Mouse (Mus musculus) layer of hippocampus, postnatal 36 days (tissue): ENCODE results near the gene Pepd. TPM values are rescaled to one million over a fixed set of nuclear protein-coding genes. Genes with fewer than 3 reads are reported as not detected.

Source experiments
- DNase-seq, 2 experiments: peaks; one replicate each; pipeline ENCODE4 v3.0.0; 2022
- total RNA-seq, 2 experiments: library from RNA; stranded (reverse); gene quantifications; 2 replicates each; pipeline ENCODE4 v1.2.3; 2021

The Pepd gene
- total RNA-seq, 2 experiments from 2014 or later: 33.2 to 33.6 TPM

GRCm38 (mm10) chr7:34983702-34984475 is 71.7 kb downstream of the Pepd start:
- DNase-seq: no peak

- DNase-seq: no peak
Measured at GRCm38 (mm10) chr7:34984526-34985133, 72.5 kb downstream of the Pepd start.

- no peak for DNase-seq
Measured at GRCm38 (mm10) chr7:34985216-34985615, 73.0 kb downstream of the Pepd start.

GRCm38 (mm10) chr7:34985646-34986045 is 73.5 kb downstream of the Pepd start:
- DNase-seq: no peak

GRCm38 (mm10) chr7:34986575-34987150 is 74.5 kb downstream of the Pepd start:
- DNase-seq: no peak

GRCm38 (mm10) chr7:34987258-34987657 is 75.1 kb downstream of the Pepd start:
- no peak for DNase-seq

- DNase-seq: no peak
Measured at GRCm38 (mm10) chr7:34988488-34988887, 76.3 kb downstream of the Pepd start.

- DNase-seq: no peak
Measured at GRCm38 (mm10) chr7:34991731-34992246, 79.6 kb downstream of the Pepd start.

- no peak for DNase-seq
Measured at GRCm38 (mm10) chr7:34992766-34993165, 80.6 kb downstream of the Pepd start.

- DNase-seq: no peak
Measured at GRCm38 (mm10) chr7:34995872-34996662, 83.9 kb downstream of the Pepd start.

- peak in 1 of 2 experiments; percentile 37 for DNase-seq
Measured at GRCm38 (mm10) chr7:35000839-35001238, 88.7 kb downstream of the Pepd start.

GRCm38 (mm10) chr7:35003171-35003737 is 91.1 kb downstream of the Pepd start:
- no peak for DNase-seq

- DNase-seq: no peak
Measured at GRCm38 (mm10) chr7:35006661-35007060, 94.5 kb downstream of the Pepd start.

- DNase-seq: no peak
Measured at GRCm38 (mm10) chr7:35013228-35013627, 101.0 kb downstream of the Pepd start.

GRCm38 (mm10) chr7:35015252-35015651 is 103.1 kb downstream of the Pepd start:
- no peak for DNase-seq

- DNase-seq: no peak
Measured at GRCm38 (mm10) chr7:35021365-35021764, 109.2 kb downstream of the Pepd start.

GRCm38 (mm10) chr7:35023251-35023650 is 111.1 kb downstream of the Pepd start:
- DNase-seq: no peak

- no peak for DNase-seq
Measured at GRCm38 (mm10) chr7:35024426-35024825, 112.2 kb downstream of the Pepd start.

GRCm38 (mm10) chr7:35025409-35026275 is 113.5 kb downstream of the Pepd start:
- peak; percentile 78 to 80 for DNase-seq

GRCm38 (mm10) chr7:35026276-35026630 is 114.1 kb downstream of the Pepd start:
- no peak for DNase-seq

- DNase-seq: no peak
Measured at GRCm38 (mm10) chr7:35026838-35027291, 114.7 kb downstream of the Pepd start.
